Mouse (Mus musculus): ENCODE measurements around the gene Usp38.
A peak's percentile ranks its signal among the peaks of the same experiment; 100 is the strongest.
"Not testable (repeated sequence)": the region's sequence is repeated elsewhere in the genome, so short reads cannot be mapped to it uniquely, and the experiment has no call there.

The Usp38 gene

DNA sequence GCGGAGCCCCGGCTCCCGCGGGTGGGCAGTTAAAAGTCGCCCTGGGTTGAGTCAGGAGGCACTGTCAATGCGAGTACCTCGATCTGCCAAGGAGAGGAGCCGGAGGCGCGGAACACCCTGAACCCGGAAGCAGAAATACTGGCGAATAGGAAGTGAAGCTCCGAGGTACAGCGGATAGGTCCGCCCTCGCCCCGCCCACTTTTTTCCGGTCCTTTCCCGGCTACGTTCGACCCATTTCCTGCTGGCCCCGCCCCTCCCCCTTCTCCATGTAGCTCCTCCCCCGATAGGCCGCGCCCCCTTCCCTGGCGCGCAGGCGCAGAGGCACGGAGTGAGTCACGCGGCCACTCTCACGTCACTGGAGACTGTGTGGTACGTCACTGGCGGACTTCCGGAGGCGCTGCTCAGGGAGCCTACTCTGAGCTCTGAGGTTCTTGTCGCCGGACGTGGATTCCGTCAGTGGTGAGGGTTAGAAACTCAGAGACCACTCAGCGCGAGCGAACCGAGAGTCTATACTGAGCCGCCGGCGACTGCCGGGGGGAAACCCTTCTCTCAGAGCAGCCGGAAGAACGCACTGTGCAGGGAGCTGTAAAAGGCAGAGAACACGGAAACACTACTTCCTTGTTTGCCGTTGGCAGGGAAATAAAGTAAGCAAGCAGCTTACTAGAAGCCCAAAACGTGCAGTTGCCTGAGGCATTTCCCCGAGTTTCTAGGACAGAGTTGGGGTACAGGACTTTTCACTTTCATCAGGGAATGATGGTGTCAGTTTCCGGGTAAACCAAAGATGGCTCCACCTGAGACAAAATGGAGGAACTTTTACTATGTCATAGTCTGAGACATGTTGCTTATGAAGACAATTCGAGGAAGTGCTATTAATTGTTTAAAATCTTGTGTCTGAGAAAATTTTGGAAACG lies at the start of gene Usp38:
Gene Usp38, minus strand, starts transcription at position 140 of the 911 bp plus-strand sequence.
- peak; percentile 97 to 99 for DNase-seq (ENCODE audit: low spot score in 2 of 2)

DNA sequence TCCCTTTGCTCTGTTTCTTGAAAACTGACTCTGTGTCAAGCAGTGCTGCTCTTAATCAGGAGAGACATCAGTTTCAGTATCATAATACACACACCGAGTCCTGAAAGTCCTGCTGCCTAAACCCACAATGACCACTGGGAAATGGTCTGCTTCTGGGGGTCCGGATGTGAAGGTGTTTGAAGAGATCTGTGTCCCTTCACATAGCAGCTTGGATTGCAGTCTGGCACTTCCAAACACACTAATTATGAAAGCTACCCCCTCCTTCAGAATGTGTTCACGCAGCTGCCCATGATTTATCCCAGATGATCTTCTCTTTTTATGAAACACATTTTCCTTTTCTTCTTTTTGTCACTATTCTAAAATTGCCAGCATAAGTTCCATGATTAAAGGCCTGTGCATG lies 47.8 kb upstream of the Usp38 start:
- no peak for DNase-seq (ENCODE audit: low spot score in 2 of 2)

DNA sequence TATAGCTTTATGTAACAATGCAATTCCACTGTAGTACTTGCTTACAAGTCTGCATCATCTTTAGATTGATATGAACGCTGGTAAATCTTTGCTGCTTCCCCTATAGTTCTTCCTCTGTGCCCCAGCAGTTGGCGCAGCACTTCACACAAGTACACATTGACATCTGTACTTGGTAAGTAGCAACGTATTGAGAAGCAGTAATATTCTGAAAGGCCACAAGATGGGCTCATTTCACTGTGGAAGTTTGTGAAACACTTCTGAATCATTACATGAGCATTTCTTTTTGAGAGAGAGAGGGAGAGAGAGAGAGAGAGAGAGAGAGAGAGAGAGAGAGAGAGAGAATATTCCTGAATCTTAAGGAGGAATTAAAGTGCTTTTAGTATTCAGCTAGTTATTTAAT lies 47.2 kb upstream of the Usp38 start:
- DNase-seq (ENCODE audit: low spot score in 2 of 2): no peak

DNA sequence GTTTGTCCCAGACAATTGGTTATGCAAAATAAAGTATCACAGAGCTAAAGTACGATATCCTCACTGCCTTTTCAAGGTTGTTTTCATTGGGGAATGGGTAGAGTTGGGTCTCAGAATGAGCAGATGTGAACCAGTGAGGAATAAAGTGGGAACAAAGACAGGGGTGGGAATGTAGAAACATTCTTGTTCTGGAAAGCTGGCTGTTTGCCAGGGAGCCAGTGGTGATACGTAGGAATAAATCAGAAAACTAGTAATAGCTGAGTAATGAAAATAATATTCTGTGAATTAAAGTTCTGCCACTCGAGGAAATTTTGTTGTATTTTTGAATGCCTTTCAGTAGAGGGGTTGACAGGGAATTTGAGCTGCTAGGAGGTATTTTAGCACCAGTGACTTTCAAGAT lies 29.5 kb upstream of the Usp38 start:
- DNase-seq (ENCODE audit: low spot score in 2 of 2): no peak

DNA sequence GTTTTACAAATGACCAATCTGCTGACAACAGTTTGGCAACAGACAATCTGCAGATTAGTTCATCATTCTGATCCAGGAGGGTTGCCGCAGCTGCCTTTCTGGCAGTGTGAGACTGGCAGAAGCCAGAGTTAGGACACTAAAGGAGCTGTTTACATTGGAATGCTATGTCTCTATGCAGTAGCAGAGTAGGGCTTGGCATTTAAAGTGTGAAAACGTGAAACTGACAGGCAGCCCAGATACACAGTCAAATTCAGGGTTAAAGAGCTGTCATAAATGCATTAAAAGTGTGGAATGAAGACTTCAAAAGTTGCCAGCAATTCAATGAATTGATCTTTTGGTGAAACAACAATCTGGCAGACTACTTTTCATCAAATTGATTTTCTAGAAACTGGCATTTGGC lies 13.3 kb upstream of the Usp38 start:
- no peak for DNase-seq (ENCODE audit: low spot score in 2 of 2)

DNA sequence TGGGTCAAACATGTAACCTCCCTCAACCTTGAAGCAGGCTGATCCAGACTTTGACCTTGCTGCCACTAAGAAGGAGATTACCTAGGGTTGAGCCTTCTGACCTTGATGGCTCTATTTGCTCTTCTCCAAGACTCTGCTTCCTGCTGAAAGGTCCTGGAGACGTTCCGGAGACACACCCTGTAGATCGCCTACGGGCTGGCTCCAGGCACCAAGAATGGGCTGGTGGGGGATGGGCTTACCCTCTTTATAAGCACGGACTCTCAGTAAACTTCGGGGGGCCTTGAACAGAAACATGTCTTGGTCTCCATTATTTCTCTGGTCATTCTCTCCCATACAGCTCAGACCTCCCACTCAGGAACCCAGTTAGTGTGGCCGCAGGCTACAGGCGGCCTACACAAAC lies 2.8 kb upstream of the Usp38 start:
- DNase-seq (ENCODE audit: low spot score in 2 of 2): not testable (repeated sequence)

DNA sequence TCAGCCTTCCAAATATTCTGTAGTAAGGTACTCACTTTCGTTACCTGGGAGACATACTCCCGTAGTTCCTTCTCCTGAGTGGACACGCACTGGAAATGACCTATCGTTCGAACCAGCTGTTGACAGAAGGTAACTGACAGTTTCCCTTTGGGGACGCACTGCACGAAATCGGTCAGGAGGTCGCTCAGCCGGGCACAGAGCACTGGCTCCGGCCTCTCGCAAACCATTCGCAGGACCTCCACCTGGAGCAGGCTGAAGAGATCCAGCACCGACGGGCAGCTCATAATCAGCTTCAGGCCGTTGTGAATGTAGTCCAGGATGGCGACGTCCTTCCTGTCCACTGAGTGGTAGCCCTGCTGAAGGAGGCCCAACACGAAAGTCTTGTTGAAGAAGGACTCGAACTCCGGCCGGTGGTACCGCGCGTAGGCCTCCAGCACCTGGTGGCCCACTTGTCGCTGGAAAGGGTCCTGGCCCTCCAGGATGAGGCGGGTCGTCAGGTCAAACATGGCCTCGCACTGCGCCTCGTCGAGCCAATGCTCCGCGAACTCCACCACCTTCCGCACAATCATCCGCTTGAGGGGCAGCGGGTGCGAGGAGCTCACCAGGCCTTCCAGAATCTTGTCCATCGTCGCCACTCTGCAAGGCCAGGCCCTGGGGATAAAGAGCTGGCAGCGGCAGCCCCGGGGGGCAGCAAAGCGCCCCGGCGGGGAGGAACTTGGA lies 757 bp downstream of the Usp38 start:
- DNase-seq (ENCODE audit: low spot score in 2 of 2): peak; percentile 8 to 19

DNA sequence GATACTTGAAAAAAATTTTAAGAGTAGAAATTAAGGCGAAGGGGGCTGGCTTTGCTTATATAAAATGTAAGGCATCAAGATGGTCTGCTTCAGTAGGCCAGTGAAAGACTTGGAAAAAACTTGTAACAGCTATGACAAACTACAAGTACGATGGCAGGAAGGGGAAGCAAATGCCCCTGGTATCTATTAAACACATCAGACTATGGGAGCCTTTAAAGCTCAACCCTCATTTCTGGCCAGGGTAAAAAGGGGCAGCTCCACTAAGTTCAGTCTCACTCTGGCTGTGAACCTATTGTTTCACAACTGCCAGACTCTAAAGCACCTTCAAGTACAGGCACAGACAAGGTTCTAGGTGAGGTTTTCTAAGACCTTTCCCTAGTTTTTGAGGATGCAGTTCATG lies 2.0 kb downstream of the Usp38 start:
- no peak for DNase-seq (ENCODE audit: low spot score in 2 of 2)

DNA sequence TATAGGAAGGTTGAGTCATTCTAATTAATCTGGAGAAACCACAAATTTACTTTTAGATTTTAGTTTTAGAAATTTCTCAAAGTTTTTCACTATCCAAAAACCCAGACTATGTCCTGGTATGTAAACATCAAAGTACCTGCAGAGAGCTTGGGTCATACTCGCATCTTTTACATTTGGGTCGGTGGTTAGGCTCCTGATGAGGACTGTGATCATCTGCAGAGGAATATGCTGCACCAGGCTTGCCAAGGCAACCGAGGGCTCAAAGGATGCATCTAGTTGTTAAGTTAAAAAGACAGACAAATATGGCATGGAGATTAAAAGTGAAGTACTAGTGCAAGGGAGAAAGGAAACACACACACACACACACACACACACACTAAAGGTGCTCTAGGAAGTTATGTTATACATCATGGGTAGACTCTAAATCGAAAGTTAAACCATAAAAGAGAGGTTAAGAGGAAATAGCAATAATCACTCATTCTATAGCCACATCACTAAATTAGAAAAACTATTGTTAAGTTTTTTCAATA lies 2.6 kb downstream of the Usp38 start:
- DNase-seq (ENCODE audit: low spot score in 2 of 2): no peak

DNA sequence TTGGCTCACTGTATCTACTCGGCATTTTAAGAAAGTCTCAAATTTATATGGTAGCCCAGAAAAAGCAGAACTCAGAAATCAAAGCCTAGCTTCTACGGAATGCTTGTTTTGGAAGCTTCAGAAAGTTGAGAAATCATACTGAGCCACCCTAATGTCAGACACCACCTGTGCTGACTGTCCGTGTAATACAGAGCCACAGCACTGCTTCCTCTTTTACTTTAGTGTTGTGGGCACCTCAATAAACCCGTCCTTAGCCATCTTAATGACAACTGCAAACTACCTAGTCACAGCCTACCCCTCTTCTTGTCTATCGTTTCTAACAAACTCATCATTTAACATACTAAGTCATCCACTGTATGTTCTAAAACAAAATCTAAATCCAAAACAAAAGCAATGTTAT lies 4.3 kb downstream of the Usp38 start:
- no peak for DNase-seq (ENCODE audit: low spot score in 2 of 2)

DNA sequence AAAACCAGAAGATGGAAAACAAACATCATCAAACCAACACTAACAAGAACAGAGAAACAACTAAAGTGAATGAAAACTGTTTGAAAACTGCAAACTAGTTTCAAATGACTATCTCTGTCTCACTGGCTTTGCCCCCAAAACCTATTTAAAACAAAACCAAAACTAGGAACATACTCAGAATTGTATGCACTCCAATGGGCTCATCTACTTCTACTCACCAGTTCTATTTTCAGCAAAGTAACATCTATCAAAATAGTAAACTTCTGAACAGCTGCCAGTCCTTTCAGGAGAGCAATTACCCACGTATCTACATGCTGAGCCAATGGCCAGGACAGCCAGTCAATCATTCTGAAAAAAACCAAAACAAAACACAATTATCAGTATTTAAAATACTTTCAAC lies 9.6 kb downstream of the Usp38 start:
- DNase-seq (ENCODE audit: low spot score in 2 of 2): no peak

DNA sequence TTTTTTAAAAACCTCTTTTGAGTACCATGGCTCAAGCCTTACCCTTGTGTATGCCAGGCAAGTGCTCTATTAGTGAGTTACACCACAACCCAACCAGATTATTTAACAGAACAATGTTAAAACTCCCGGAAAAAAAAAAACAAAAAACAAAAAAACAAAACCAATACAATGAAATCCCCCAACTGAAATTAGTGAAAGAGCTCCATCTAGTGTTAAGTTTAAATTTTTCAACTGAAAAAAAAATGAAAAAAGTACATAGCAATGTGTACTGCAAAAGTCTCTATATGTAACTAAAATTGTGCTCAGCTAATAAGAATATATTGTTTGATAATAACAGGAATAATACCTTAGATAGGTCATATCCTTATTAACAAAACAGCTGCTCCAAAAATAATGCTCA lies 18.1 kb downstream of the Usp38 start:
- DNase-seq (ENCODE audit: low spot score in 2 of 2): no peak

DNA sequence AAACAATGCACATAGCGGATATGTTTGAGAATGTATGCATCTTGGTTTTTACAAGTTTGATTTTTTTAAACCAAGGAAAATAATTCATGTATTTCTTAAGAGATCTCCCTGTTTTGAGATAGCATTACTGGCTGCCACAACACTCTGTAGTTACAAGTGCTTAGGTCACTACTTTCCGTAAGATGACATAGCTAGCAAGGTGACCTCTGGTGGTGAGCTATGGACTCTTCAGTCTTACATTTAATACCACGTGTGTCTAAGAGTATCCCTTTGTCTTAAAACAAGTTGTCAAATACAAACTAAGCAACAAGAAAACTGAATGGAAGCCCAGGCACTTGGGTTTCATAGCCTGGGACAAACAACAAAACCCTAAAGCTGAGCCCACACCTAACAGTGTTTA lies 22.8 kb downstream of the Usp38 start:
- DNase-seq (ENCODE audit: low spot score in 2 of 2): no peak

DNA sequence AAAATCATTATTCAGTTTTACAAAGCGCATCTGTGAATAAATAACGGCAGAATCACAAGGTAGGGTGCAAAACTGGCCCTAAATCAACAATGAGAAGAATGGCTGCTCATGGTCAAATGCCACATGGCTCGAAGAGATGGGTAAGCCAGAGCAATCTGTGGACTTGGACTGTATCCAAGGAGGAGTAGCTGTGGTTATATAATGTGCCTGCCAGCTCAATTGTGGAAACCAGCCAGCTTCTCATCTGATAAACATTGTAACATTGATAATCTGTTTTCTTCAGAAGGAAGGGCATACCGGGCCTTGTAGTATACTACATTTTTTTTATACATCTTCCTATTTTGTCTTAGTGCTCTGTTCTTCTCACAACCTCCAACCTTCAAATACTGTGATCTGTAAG lies 31.9 kb downstream of the Usp38 start:
- DNase-seq (ENCODE audit: low spot score in 2 of 2): no peak

DNA sequence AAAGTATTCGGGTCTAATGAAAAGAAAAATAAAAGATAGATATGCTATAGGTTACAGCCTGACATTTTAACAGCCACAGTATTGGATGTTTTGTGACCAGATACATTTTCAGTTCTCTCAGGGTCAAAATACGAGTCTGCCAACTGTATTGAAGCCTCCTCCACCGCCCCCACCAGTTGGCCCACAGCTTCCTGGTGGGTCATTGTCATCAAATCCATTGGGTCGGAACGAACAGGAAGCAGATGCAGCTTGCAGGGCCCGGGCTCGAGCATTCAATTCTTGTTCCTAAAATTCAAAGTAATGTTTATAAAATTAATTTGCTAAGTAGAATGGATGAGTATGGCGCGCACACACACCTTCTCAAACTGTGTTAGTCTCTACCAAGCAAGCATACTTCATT lies 33.0 kb downstream of the Usp38 start:
- DNase-seq (ENCODE audit: low spot score in 2 of 2): no peak

DNA sequence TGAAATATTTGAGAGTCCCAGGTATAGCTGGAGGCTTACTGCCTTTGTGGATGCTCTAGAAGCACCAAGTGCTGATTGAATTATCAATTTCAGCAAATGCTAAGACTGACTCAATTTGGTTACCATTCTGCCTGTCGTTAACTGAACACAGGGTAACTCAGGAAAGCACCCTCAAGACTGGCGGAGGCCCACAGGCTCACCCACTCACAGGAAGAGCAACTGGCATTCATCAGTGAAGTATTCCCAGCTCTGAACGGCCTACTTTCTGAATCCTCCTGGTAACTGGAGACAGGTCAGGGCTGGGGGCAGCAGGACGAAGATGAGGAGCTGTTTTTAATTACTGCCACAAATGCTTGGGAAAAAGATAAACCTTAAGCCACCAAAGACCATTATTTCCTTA lies 34.7 kb downstream of the Usp38 start:
- no peak for DNase-seq (ENCODE audit: low spot score in 2 of 2)

DNA sequence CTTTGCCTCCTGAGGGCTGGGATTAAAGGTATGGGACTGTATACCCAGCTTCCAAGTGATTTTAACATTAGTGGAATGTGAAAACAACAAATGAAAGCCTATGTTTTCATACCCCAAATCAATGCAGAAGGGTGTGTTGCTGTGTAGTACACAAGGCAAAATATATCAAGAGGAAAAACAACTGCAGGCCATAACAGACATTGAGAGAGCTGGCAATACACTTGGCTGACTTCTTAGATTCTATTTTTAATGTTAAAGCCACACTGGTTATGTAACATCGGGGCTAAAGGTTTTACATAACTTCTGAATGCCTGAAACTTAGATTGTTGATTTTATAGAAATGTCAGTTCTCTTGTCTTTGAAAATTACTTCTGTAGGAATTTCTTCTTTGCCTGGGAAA lies 37.5 kb downstream of the Usp38 start:
- no peak for DNase-seq (ENCODE audit: low spot score in 2 of 2)

DNA sequence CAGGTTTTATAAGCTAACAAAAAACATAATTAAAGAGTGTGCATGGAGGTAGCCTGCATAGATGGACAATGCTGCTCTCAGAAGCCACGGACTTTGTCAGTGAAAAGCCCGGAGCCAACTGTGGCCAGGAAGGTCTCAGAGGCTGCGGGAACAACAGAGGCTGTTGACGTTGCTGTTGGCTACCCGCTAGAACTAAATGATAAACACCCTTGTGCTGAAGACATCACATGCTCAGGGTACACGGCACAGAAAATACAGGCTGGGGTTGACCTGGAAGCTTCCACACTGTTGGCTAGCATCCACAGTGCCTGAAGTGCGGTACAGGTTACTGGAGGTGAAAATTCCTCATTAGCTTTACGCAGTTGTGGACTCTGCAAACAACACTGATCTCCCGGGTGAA lies 43.6 kb downstream of the Usp38 start:
- no peak for DNase-seq (ENCODE audit: low spot score in 2 of 2)

DNA sequence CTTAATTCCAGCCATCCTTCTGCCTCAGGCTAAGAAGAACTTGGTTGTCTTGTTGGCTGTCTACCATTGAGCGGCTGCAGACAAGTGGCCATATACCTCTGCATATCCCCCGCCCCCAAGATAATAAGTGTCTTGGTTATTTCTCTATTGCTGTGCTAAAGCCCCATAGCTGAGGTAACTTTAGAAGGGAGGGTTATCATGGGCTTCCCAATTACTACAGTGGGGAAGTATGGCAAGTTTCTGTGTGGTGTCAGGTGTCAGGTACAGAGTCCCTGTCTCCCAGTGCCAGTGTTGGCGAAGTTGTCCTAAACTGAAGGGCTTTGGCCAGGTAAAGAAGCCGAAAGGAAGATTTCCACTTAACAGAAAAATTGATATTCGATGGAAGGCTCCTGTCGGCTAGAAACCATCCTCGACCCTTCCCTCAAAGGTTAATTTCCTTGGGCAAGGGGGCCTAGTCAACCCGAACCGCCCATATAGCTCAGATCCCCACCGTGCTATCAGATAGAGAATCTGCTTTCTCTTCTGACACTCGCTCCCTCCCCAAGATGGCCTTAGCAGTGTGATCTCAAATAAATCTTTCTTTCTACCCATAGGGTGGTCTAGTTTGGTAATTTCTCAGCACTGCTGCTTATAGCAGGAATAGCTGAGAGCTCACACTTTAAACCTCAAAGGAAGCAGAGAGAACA lies 44.6 kb downstream of the Usp38 start:
- no peak for DNase-seq (ENCODE audit: low spot score in 2 of 2)

DNA sequence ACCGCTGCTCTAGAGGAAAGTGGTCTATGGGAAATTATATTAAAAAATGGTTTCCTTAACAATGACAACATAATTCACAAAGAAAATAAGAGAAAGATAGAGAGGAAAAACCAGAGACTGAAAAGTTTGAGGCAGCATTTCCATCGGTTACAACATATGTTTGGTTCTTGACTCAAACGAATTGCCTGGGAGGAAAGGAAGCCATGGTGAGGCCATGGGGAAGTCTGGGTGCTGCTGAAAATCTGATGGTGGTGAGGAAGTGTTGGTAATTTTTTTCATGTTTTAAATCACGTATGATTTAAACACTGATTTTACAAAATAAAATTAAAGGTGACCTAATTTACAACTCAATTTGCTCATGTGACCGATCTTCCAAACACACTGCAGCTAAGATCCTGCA lies 45.3 kb downstream of the Usp38 start:
- DNase-seq (ENCODE audit: low spot score in 2 of 2): no peak

DNA sequence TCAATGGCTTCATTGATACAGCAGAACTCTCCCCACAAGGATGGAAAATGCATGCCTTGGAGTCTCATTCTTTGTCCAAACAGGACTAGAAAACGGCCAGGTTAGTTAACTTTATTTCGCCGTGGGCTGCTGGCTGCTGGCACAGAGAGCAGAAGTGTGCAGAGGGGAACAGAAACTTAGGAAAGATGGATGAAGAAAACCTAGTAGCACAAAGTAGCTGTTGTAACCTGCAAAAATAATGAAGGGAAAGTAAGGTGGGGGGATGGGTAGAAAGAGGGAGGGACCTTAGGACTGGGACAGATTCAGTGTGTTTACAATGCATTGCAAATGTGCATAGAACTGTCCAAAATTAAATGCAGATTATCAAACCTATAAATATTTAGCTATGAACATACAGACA lies 51.6 kb downstream of the Usp38 start:
- DNase-seq (ENCODE audit: low spot score in 2 of 2): no peak

DNA sequence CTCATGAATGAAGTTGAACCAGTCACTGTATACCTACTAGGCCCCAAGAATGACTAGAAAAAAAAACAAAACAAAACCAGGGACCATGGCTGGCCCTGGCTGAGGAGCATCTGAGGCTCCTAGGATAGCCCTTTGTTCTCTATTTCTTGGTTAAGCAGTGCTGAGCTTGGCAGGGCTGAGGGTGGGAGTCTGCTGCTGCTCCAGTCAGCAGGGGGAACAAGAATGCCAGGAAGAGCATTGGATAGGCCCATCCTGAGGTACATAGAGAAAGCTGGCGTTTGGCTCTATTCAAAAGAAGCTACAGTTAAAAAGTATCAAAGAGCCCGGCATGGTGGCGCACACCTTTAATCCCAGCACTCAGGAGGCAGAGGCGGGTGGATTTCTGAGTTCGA lies 52.1 kb downstream of the Usp38 start:
- no peak for DNase-seq (ENCODE audit: low spot score in 2 of 2)
